Mouse (Mus musculus) G1E-ER4 (cell line): ENCODE measurements around the gene St3gal5. TPM values are rescaled to one million over a fixed set of nuclear protein-coding genes. Genes with fewer than 3 reads are reported as not detected.

Source experiments
- GATA1 ChIP-seq: IDR thresholded peaks from one replicate; pipeline ENCODE4 v1.8.0; 2012; ENCODE audit warnings: low read length, inconsistent platforms
- polyA plus RNA-seq: library from polyadenylated mRNA; stranded (reverse); fragments of >175 nt; gene quantifications from 2 replicates; pipeline ENCODE4 v1.2.3, GENCODE M21; 2012

Gene St3gal5
- polyA plus RNA-seq, 1 experiment: 62.0 TPM

DNA sequence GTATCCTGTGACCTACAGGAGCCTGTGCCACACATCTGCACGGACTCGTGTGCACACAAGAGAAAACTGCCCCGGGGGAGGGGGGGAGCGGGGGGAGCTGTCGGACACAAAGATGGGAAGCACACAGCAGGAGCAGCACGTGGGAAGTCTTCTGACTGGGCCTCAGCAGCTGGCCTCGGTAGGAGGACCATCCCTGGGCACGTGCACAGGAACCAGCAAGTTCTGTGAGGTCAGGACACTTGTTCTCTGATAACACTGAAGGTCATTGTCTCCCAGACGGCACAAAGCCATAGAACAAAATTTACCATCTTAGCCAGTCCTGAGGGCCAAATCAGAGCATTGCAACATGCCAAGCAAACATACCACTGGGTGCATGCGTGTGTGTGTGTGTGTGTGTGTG, 43.8 kb downstream of the St3gal5 start:
- no peak for TF ChIP-seq GATA1

DNA sequence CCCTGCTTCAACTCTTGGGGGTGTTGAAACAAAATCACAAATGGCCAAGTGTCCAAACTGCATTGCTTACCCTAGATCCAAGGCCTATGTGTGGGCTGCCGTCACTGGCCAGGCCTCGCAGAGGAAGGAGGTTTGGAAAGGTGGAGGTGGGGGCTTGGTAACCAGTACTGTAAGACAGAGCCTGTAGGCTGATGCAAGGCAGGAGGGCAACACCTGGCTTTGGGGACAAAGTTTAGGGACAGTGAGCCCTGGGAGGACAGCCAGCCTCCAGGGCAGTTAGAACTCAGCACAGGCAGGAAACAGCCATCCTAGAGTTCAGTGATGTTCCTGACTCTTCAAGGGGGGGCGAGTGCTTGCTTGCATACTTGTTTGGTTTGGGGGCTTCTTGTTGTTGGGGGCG, 45.2 kb downstream of the St3gal5 start:
- TF ChIP-seq GATA1: no peak

DNA sequence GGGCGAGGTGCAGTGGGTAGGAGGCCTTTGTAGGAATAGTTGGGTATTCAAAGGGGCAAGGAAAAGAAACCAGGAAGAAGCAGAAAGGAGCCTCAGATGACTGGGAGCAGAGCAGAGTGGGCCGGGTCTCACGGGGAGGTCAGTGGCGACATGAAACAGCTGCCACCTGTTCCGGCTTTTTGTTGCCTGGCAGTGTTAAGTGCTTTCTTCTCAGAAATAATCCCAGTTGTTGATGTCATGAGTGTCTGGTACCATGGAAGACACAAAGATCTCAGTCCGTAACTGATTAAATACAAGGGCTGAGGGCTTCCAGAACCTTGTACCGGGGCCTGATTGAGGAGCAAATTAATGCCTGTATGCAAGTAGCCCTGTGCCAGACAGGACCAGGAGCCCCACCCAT, 47.0 kb downstream of the St3gal5 start:
- no peak for TF ChIP-seq GATA1

DNA sequence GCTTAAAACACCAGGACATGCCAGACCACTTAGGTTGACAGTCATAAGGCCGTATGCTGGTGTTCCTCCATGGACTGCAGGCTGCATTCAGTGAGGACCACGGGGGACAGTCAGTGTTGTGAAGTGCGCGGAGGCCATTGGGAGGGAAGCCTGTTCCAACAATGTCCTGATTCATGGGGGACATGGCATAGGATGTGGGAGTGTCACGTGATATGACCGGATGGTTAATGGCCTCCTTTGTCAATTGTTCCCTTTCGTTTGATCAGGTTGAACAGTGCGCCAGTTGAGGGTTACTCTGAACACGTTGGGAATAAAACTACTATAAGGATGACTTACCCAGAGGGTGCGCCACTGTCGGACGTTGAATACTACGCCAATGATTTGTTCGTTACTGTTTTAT, 49.4 kb downstream of the St3gal5 start:
- TF ChIP-seq GATA1: no peak

DNA sequence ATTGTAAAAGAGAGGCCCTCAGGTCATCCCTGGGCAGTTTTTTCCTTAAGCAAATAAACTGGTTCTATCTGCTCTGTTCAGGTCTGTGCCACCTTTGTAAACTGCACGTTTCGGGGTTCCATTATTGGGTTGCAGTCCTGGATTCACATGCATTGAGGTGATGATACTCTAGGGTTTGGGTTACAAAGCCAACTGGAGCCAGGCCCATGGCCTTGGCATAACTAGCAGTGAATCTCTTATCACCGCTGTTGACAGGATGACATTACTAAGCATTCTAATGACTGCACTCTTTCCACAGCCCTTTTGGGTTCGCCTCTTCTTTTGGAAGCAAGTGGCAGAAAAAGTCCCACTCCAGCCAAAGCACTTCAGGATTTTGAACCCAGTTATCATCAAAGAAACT, 51.3 kb downstream of the St3gal5 start:
- TF ChIP-seq GATA1: no peak

DNA sequence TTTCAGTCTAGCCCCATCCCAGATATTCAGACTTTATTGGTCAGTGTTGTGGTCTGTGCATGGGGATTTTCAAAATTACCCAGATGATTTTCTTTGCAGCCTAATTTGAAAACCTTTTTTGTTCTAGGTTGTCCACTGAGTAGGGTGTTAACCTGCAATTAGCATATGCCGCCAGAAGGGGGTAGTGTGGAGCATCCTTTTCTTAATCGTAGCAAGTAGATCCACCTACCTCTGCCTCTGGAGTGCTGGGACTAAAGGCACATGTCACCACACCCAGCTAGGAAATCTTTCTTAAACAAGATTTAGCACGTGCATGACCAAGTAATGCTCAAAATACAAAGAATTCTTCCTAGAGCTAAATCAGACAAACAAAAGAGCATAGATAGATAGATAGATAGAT, 52.4 kb downstream of the St3gal5 start:
- TF ChIP-seq GATA1: no peak

- no peak for TF ChIP-seq GATA1
These were observed 55.3 kb downstream of the St3gal5 start for GRCm38 (mm10) chr6:72152707-72153106.

DNA sequence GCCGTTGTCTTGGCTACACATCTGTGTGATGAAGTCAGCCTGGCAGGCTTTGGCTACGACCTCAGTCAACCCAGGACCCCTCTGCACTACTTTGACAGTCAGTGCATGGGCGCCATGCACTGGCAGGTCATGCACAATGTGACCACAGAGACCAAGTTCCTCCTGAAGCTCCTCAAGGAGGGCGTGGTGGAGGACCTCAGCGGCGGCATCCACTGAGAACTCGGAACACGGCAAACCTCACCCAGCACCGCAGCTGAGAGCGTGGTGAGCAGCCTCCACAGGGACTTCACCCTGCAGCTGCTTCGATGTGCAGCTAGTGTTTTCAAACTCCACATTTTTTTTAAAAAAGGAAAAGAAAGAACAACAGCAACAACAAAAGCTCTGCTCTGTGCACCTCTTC, 56.1 kb downstream of the St3gal5 start:
- TF ChIP-seq GATA1: no peak

GRCm38 (mm10) chr6:72154938-72155531, 57.6 kb downstream of the St3gal5 start:
- no peak for TF ChIP-seq GATA1

DNA sequence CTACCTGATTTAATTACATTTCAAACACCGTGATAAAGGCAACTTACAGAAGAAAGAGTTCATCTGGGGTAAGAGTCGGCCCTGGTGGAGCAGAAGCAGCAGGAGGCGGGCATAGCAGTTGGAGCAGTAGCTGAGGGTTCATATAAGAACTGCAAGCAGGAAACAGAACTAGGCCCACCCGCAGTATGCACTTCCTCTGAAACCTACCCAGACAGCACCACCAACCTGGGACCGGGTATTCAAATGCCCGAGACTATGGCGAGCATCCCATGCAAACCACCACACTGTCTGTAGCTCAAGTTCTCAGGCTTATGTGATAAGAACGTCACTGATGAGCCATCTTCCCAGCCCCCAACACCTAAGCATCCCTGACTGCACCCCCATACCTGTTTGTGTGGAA, 58.3 kb downstream of the St3gal5 start:
- no peak for TF ChIP-seq GATA1

GRCm38 (mm10) chr6:72158966-72159764, 61.8 kb downstream of the St3gal5 start:
- no peak for TF ChIP-seq GATA1

DNA sequence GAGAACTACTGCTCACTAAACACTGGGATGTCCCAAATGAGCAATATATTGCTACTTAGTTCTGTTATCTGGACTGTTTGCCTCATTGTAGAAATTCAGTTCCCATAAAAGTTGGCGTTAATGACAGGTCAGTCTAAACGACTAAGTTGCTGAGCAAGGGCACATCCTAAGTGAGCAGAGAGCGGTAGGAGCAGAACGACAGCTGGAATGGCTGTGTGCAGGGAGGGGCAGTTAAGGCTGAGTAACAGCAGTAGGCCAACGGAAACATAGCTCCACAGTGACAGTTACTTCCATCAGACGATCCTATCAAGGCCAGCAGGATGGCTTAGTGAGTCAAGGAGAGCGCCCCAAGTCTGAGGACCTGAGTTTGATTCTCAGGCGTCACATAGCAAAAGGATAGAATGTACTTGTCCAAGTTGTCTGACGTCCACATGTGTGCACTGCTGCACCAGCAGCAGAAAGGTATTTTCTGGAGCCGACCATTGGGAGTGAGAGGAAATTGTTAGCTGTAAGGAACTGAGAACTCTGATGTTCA, 62.5 kb downstream of the St3gal5 start:
- no peak for TF ChIP-seq GATA1

DNA sequence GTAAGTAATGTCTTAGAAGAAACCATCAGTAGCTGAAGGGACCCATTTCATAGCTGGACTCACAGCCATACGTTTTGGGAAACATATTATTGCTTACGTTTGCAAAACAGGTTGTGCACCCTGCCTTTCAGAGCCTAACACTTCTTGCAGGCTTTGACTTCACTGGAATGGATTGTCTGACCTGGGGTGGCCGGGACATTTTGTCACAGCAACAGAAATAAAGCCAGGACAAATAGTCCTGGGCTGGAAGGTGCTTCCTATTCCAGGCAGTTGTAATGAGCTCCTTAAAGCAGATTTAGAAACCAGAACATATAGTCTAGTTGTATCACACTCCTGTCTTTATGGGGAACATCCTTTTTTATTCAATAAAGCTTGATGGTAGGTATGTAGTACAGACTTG, 63.6 kb downstream of the St3gal5 start:
- TF ChIP-seq GATA1: no peak

DNA sequence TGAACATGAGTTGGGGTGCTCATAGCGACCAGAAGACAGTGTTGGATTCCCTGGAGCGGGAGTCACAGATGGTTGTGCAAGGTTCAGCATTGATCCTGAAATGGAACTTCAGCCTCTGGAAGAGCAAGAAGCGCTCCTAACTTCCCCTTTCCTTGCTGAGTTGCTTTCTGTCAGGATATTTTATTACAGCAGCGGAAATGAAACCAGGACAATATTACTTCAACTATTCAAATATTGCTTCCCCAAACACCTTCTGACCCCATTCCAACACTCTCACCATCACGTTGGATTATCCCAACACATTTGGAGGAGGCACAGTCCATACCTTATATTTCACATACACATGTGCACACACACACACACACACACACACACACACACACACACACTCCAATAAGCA, 64.4 kb downstream of the St3gal5 start:
- TF ChIP-seq GATA1: no peak

- TF ChIP-seq GATA1: no peak
These were observed 64.9 kb downstream of the St3gal5 start for GRCm38 (mm10) chr6:72162155-72162890.
